Mouse (Mus musculus) inflammation-experienced regulatory T-cells, adult 6 months (primary cell): ENCODE data around the gene Aacs. TPM values are rescaled to one million over a fixed set of nuclear protein-coding genes. Genes with fewer than 3 reads are reported as not detected.

ENCODE experiments used
- ATAC-seq: one replicate; pipeline ENCODE4 v1.8.0; 2017
- polyA plus RNA-seq, 3 experiments: library from polyadenylated mRNA; unstranded; fragments of 100-300 nt; shearing (Covaris generic); gene quantifications; one replicate each; pipeline ENCODE4 v1.2.1; 2017

Aacs gene
- polyA plus RNA-seq, 3 experiments from 2014 or later = 22.5 to 25.4 (median 24.7) TPM

DNA sequence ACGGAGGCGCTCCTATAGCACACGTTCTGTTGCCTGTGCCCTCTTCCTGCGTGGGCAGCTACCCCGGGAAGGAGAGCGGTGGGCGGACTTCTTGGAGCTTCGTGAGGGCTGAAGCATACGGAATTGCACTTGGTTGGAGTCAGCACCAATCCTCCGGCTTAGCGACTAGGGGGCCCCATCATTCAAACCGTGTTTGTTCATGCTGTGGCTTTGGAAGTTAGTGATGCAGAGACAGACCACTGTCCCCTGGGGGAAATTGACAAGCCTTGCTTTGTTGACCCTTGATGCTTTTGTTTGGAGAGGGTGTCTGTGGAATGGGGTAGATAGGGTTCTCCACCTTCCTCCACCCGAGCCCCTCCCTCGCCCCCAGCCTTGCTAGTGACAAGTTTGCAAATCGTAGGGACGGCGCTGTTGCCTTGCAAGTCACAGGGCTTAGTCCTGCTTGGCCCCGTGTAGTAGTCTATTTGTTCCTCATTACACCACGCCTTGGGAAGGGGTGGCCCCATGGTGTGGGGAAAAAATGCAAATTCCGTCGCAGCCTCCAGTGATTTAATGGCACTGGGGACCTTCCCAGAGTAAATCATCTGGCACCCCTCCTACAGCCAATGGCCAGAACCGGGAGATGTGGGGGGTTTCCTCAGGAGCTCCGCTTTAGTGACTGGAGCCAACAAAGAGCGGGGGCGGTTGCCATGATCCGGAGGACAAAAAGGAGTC, 59.2 kb downstream of the Aacs start:
- ATAC-seq = no peak

DNA sequence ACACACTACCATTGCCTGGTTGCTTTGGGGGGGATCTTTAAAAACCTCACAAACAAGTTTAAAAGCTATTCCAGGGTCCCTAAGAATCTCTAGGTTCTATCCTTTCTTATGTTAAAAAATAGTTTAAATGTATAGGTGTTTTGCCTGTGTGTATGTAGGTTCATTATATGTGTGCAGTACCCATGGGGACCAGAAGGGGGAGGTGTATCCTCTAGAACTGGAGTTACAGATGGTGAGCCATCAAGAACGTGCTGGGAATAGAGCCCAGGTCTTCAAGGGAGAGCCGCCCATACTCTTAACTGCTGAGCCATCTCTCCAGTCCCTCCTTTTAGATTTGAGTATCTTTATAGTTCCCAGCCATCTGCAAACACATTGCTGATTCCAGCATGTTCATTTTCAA, 69.5 kb downstream of the Aacs start:
- ATAC-seq = no peak

DNA sequence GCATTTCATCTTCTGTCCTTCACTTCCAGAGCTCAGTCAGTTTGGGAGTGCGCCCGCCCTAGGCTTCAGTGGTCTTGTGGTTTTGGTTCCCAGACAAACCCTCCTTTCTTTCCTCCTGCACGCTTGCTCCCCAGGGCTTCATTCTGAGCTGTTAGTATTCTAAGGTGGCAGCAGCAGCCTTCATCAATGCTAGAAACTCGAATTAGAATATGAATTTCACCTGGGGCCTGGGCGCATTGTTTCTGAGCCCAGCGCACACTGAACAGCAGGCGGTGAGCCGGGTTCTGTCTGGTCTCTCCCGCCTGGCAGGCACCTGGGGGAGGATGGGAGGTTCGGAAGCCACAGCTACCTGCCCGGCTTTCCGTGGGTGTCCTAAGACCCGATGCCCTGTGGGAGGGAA, 70.7 kb downstream of the Aacs start:
- ATAC-seq = no peak

DNA sequence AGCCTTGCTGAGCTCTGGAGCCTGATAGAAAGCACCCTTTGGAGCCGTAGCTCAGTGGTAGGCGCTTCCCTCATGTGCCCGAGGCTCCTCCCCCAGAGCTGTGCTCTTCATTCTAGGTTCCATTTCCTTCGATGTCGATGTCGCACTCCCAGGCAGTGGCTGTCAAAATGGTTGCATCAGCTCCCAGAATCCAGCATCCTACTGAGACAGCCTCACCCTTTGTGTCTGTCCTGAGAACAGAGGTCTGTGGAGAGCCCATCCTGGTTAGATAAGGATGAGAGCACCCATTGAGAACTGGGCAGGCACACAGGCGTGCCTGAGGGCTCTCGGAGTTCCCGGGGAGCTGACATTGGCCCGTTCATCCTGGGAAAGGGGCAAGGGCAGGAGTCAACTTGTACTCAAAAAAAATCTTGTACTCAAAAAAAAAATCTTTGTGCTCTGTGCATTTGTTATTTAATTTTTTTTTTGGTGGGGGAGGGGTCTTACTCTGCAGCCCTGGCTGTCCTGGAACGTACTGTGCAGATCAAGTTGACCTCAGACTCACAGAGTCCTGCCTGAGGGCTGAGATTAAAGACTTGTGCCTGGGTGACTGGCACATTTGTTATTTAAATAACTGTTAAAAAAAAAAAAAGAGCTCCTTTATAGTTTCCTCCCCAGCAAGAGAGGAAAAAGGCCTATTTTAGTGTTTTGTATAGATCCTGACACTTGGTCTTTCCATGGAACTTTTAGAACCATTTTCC, 74.3 kb downstream of the Aacs start:
- ATAC-seq = no peak

DNA sequence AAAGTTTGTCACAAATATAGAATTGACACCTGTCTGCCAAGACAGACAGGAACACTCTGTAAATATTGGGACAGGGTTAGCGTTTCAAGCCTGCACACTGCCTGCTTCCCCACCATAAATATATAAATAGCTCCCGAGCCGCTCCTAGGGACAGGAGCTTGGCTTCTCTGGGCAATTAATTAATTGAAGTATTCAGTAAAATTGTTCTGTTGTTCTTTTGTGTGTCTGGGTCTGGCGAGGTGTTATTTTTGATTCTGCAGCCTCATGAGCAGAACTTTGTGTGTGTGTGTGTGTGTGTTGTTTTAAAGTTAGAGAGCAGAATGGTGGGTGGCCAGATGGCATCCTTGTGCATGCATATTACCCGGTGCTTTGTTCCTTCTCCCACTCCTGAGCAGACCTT, 80.1 kb downstream of the Aacs start:
- no peak for ATAC-seq

DNA sequence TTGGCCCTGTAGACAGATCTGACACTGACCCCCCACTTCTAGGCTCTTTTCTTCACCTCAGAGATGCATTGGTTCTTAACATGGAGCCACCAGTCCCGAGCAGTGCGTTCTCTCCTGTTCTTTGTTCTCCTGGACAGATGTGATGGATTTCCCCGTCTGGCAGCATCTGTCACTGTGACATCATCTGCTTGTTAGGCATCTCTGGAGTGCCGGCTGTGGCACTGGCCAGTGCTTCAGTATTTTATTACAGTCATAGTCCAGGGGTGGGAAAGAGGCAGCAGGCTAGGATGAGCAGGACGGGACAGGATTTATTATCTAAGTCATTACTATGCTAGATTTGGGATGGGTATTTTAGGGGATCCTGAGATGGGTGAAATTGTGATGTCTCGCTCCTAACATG, 87.9 kb downstream of the Aacs start:
- no peak for ATAC-seq

DNA sequence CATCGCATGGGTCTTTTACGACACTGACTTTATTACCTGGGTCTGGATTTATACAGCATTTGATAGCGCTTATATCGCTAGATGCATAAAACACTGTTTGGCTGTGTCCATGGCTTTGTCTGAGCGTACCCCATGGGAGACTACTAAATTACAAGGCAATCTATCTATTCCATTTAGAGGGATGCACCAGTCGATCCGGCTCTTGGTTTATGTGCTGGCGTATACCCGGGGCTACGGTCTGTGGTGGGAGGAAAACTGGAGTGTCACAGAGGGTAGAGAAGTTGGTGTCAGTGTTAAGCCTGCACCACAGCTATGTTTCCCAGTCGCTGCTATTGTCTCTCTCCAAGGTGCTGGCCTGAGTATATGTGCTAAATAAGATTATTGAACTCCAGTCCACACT, 90.1 kb downstream of the Aacs start:
- ATAC-seq = no peak

Other genes with a start within 250 kb of the Aacs start
- 10 to 100 TPM in 1 of 3 experiments, 1 to 10 TPM in 2; 3.7 to 11.8 (median 6.6) TPM for gene Scarb1, start 134.7 kb upstream of the Aacs start, polyA plus RNA-seq
- 1 to 10 TPM in 2 of 3 experiments, under 1 TPM in 1; 0.65 to 1.1 (median 1.0) TPM for gene Gm10382, start 86.5 kb upstream of the Aacs start, polyA plus RNA-seq
- gene Ubc, start 85.6 kb upstream of the Aacs start, polyA plus RNA-seq = 1,000 to 10,000 TPM in 2 of 3 experiments, 100 to 1,000 TPM in 1; 741 to 1,375 (median 1,290) TPM
- gene Dhx37, start 41.7 kb upstream of the Aacs start, polyA plus RNA-seq = 10 to 100 TPM in 1 of 3 experiments, 1 to 10 TPM in 2; 6.9 to 10.2 (median 9.2) TPM
- 10 to 100 TPM in 1 of 3 experiments, 1 to 10 TPM in 2; 5.6 to 12.9 (median 8.3) TPM for gene Bri3bp, start 34.2 kb upstream of the Aacs start, polyA plus RNA-seq
- not detected for gene Tmem132b, start 56.0 kb downstream of the Aacs start, polyA plus RNA-seq